Mouse (Mus musculus) frontal cortex, postnatal 10 days (tissue): Measurements from ENCODE around the gene Pnrc2.
A peak's percentile ranks its signal among the peaks of the same experiment; 100 is the strongest.

Experiments
- DNase-seq, 2 experiments: peaks; one replicate each; pipeline ENCODE4 v3.0.0; 2022; ENCODE audit warnings: low spot score in 2 of 2, mixed read lengths in 1 of 2

The Pnrc2 gene

DNA sequence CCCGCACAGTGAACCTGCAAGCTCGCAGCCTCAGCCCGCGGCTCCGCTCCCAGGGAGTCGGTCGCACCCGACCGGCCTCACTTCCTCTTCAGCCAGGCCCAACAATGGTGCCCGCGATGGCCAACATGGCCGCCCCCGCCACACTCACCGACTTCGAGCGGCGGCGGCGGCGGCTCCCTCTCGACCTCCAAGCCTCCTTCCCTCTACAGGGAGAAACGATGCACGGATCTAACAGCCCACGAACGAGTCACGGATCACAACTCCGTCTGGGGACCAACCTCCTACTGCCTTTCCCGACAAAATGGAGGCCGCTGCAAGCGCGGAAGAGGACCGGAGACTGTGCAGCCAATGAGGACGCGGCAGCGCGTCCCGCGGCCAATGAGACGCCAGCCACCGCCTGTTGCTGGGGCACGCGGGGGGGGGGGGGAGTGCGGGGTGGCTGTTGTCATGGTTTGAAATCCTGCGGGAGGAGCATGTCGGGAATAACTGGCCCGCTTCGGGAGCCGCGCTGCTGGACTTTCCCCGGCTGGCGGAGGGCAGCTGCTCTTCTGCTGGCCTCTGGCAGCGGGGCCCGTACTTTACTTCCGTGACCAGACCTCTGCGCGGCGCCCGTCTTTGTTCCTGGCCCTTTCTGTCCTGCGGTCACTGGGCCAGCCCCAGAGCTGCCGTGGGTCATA, at the start of gene Pnrc2:
Gene Pnrc2 (minus strand): TSS at position 325 of the 677 bp plus-strand sequence.
- DNase-seq = peak; percentile 85 to 88

- no peak for DNase-seq
These were observed 48.5 kb upstream of the Pnrc2 start for GRCm38 (mm10) chr4:135922190-135922589.

DNA sequence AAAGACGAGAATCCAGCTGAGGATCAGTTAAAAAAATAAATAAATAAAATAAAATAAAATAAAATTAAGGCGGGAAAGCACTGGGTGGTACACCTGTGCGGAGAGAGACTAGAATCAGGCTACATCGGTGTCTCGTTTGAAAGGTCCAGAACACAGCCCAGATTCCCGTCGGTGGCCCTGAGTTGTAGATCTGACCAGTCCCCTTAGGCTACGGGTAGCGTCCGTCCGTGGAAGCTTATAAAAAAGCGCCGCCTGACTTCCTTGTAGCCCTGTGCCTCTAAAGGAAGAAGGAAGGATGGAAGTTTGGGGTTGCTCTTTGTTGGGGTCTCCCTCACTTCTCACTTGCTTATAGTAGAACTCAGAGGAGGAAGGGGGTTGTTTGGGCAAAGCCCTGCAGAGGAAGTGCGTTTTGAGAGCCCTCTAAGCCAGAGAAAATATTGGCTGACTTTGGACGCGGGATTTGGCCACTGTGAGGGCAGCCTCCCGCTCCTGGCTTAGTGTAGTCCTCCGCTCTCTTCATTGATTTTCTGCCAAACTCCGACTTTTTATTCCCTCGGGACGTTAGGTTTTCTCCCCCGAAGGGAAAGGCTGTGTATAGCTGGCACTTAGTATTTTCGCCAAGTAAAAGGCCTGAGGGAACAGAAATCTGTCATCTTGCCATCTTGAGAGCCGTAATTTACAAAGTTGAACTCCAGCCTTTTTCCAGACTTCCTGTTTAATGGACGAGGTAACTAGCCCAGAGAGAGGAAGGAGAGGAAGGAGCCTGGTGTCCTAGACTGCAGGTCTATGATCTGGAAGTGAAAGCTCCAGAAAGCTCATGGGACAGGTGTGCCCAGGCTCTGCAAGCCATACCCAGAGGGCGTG, 47.8 kb upstream of the Pnrc2 start:
- DNase-seq = no peak

GRCm38 (mm10) chr4:135920304-135921241, 46.9 kb upstream of the Pnrc2 start, which contains the start of gene Fuca1:
TSS of gene Fuca1 (plus strand) at chr4:135920735.
- DNase-seq = peak; percentile 93 to 94

DNA sequence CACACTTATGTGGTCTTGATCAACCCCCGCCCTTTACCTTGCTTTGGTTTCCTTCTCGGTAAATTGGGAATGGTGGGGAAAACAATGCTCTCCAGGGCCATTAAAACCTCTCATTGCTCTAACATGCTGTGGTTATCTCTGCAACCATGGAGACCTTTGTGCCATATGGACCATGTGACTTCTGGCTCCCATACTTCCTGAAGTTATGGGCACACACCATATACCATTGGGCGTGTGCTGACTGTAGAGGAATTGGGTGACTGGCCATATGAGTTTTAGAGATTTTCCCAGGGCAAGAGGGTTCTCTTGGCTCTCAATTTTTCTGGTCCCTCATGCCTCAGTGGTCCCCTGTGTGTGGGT, 45.6 kb upstream of the Pnrc2 start:
- DNase-seq = no peak

GRCm38 (mm10) chr4:135918635-135919279, 45.1 kb upstream of the Pnrc2 start:
- no peak for DNase-seq

GRCm38 (mm10) chr4:135913433-135913832, 39.8 kb upstream of the Pnrc2 start:
- DNase-seq = no peak

GRCm38 (mm10) chr4:135912835-135913234, 39.2 kb upstream of the Pnrc2 start:
- no peak for DNase-seq

DNA sequence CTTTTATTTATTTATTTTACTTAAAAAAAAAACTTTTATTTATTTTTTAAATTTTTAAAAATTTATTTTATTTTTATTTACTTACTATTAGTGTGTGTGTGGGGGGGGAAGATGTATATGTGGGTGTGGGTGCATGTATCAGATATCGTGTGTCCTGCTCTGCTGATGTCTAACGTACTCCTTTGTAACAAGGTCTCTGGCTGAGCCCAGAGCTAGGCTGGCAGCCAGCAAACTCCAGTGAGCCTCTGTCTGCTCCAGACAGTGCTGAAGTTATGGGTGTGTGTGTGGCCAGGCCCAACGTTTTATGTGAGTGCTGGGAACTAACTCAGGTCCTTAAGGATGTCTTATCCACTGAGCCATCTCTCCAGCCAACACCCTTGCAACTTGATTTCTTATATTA, 38.5 kb upstream of the Pnrc2 start:
- DNase-seq = no peak

DNA sequence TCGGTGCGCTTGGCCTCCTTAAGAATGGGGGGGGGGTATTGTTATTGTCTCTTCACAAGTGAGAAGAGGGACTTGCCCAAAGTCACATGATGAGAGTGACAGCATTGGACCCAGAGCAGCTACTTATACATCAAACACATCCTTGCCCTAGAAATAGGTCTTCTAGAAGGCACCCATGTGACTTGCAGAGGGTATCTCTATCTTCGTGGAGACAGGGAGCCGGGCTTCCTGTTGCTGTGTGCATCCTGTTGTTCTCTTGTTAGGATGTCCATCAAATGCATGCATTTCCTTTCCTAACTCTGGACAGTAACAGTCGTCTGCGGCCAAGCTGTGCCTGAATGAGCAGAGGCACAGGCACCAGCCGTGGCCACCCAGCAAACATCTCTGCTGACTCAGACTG, 37.9 kb upstream of the Pnrc2 start:
- no peak for DNase-seq

- DNase-seq = no peak
These were observed 35.8 kb upstream of the Pnrc2 start for GRCm38 (mm10) chr4:135909326-135910066.

- DNase-seq = no peak
These were observed 33.0 kb upstream of the Pnrc2 start for GRCm38 (mm10) chr4:135906633-135907032.

GRCm38 (mm10) chr4:135904810-135905209, 31.2 kb upstream of the Pnrc2 start:
- DNase-seq = no peak

- no peak for DNase-seq
These were observed 29.1 kb upstream of the Pnrc2 start for GRCm38 (mm10) chr4:135902606-135903242.

DNA sequence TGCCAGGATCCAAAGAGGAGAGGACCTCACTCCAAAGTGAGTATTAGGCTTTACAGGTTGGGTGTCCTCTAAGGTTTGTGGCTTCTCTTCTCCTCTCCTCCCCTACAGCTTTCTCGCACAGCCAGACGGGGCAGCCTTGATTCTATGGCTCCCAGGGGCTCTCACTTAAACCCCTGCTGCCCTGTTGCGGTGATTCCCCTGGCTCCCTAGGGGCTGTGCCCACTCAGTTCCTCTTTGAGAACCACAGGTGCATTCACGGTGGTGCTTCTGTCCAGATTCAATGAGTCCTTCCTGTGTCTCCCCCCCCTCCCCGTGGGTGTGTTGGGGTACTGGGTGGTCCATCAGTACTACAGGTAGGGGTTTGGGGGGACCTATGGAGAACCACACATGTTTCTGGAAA, 26.4 kb upstream of the Pnrc2 start:
- DNase-seq = no peak

DNA sequence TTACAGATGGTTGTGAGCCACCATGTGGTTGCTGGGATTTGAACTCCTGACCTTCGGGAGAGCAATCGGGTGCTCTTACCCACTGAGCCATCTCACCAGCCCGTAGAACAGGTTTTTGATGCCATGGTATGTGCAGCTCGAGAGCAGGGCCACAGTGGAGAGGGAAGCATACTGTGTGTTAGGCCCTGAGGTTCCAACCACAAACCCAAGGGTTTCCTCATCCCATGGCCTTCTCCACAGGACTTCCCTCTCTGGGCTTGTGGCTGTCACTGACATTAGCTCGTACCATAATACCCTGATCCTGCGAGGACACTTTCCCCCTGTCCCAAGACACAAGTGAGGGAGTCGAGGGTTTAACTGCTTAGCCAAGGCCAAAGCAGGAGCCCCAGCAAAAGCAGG, 25.4 kb upstream of the Pnrc2 start:
- no peak for DNase-seq

- no peak for DNase-seq
These were observed 24.9 kb upstream of the Pnrc2 start for GRCm38 (mm10) chr4:135898380-135899049.

DNA sequence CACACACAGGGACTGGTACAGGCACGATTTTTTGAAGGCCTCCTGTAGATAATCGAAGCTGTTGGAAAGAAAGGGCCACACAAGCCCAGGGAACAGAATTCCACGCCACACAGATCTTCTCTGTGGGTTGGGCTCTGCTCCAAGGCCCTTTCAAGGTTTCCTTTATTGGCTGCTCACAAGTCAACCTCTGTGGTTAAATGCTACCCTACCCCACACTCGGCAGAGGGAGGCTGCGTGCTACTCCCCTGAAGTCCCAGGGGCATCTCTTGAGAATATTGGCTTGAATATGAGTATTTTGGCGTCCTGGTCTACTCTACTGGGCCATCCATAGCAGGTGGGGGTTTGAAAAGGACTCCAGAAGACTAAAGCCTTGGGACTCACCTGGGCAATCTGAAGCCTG, 22.5 kb upstream of the Pnrc2 start:
- DNase-seq = no peak

GRCm38 (mm10) chr4:135895071-135895571, 21.5 kb upstream of the Pnrc2 start, which contains the start of gene Cnr2:
TSS of gene Cnr2 (plus strand) at chr4:135895394.
- DNase-seq = no peak
